Mouse (Mus musculus) midbrain, embryonic 16.5 days (tissue): ENCODE measurements around the gene Mecom. TPM values are rescaled to one million over a fixed set of nuclear protein-coding genes. Genes with fewer than 3 reads are reported as not detected.
A peak's percentile ranks its signal among the peaks of the same experiment; 100 is the strongest.
"Not testable (repeated sequence)": the region's sequence is repeated elsewhere in the genome, so short reads cannot be mapped to it uniquely, and the experiment has no call there.

Source experiments
- ATAC-seq: fragments of 200-750 bp; cut with Nextera tagmentation; 2 replicates; pipeline ENCODE4 v1.8.0; 2017; ENCODE audit warnings: moderate TSS enrichment
- H3K27ac ChIP-seq: fragments of 300-500 bp; sonication (generic); 2 replicates; pipeline ENCODE4 v1.5.1; 2014; ENCODE audit warnings: mild to moderate bottlenecking, low read length, mixed read lengths
- H3K27me3 ChIP-seq: fragments of 300-500 bp; sonication (generic); 2 replicates; pipeline ENCODE4 v1.6.1; 2014; ENCODE audit warnings: low read depth, low read length, mixed read lengths; ENCODE audit not compliant: control insufficient read depth, insufficient read depth
- H3K36me3 ChIP-seq: fragments of 300-500 bp; sonication (generic); 2 replicates; pipeline ENCODE4 v1.6.1; 2014; ENCODE audit warnings: mild to moderate bottlenecking, low read length, moderate library complexity, mixed read lengths; ENCODE audit not compliant: control insufficient read depth, insufficient read depth
- H3K4me1 ChIP-seq: fragments of 300-500 bp; sonication (generic); 2 replicates; pipeline ENCODE4 v1.6.1; 2014; ENCODE audit warnings: mild to moderate bottlenecking, low read length, mixed read lengths; ENCODE audit not compliant: control insufficient read depth, insufficient read depth
- H3K4me2 ChIP-seq: fragments of 300-500 bp; sonication (generic); 2 replicates; pipeline ENCODE4 v1.6.1; 2014; ENCODE audit warnings: mild to moderate bottlenecking, low read length, mixed read lengths
- H3K4me3 ChIP-seq: fragments of 300-500 bp; sonication (generic); 2 replicates; pipeline ENCODE4 v1.5.1; 2014; ENCODE audit warnings: low read depth, mild to moderate bottlenecking, low read length, moderate library complexity, mixed read lengths
- H3K9ac ChIP-seq: fragments of 300-500 bp; sonication (generic); 2 replicates; pipeline ENCODE4 v1.6.1; 2014; ENCODE audit warnings: low read depth, low read length, mixed read lengths
- H3K9me3 ChIP-seq: fragments of 300-500 bp; sonication (generic); replicated peaks from 2 replicates; pipeline ENCODE4 v1.6.1; 2014; ENCODE audit warnings: mild to moderate bottlenecking, low read length, mixed read lengths; ENCODE audit not compliant: control insufficient read depth, poor library complexity, severe bottlenecking
- WGBS: fragments of 180-500 bp; shearing (Covaris S2); extraction: QIAGEN DNeasy Blood & Tissue Kit; methylation state at CpG from one replicate; pipeline ENCODE4 v1.1.7; 2014; 5-methylcytosine and 5-hydroxymethylcytosine counted together
- polyA plus RNA-seq: library from polyadenylated mRNA; unstranded; fragments of >200 nt; fragmentation: Nextera tagmentation; extraction: Ambion mirVana; gene quantifications from 2 replicates; pipeline ENCODE4 v1.2.1, GENCODE M21; 2015

The Mecom gene
- 4.0 and 5.3 TPM in 2 replicates for polyA plus RNA-seq

DNA sequence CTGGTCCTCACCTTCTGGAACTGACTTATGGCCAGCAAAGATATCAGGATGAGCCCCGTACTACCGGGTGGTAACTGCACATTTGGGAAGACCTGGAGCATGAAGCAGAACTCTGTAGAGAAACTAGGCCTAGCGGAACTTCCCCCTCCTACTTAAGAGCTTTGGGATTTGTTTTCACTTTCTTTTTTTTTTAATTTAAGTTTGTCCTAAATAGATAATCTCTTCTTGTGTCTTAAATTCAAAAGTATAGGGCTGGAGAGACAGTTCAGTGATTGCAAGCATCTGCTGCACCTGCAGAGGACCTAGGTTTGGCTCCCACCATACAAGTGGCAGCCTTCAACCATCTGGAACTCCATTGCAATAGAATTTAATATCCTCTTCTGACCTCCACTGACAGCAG, at the start of gene Mecom:
Gene Mecom (minus strand): TSS at position 101 of the 400 bp plus-strand sequence.
- ATAC-seq, result no peak
- no peaks in the 10 kb centered on the region for H3K36me3 ChIP-seq
- no peak within 1 kb of the TSS for H3K4me2 ChIP-seq
- no peak within 1 kb of the TSS for H3K27ac ChIP-seq
- no peaks in the 10 kb centered on the region for H3K27me3 ChIP-seq
- H3K9me3 ChIP-seq, result no peaks in the 10 kb centered on the region
- no peaks in the 10 kb centered on the region for H3K4me1 ChIP-seq
- WGBS, result 92% methylated on average over 3 of the region's 3 CpGs
- H3K4me3 ChIP-seq, result no peak within 1 kb of the TSS
- no peak within 1 kb of the TSS for H3K9ac ChIP-seq

GRCm38 (mm10) chr3:30597271-30597670, 49.5 kb upstream of the Mecom start:
- H3K4me2 ChIP-seq, result no peak overlapping the region
- no peak overlapping the region for H3K27ac ChIP-seq
- H3K9ac ChIP-seq, result no peak overlapping the region
- no peak for ATAC-seq
- H3K27me3 ChIP-seq, result peaks cover 4% of the 10 kb centered on the region; the same call in 1 of the 2 replicates
- 72% methylated on average over 7 of the region's 7 CpGs for WGBS
- no peak overlapping the region for H3K4me3 ChIP-seq
- H3K9me3 ChIP-seq, result no peaks in the 10 kb centered on the region
- H3K4me1 ChIP-seq, result peaks cover 12% of the 10 kb centered on the region
- no peaks in the 10 kb centered on the region for H3K36me3 ChIP-seq

- H3K4me1 ChIP-seq, result peaks cover 12% of the 10 kb centered on the region
- H3K27me3 ChIP-seq, result peaks cover 4% of the 10 kb centered on the region; the same call in 1 of the 2 replicates
- H3K4me3 ChIP-seq, result peak overlapping the region; percentile 78
- peak; percentile 75 for ATAC-seq
- H3K27ac ChIP-seq, result peak overlapping the region; percentile 80
- H3K9me3 ChIP-seq, result no peaks in the 10 kb centered on the region
- H3K4me2 ChIP-seq, result peak overlapping the region; percentile 58
- WGBS, result 0% methylated on average over 62 of the region's 62 CpGs
- H3K9ac ChIP-seq, result peak overlapping the region; percentile 91
- no peaks in the 10 kb centered on the region for H3K36me3 ChIP-seq
These were observed 47.5 kb upstream of the Mecom start for GRCm38 (mm10) chr3:30595111-30595832.

- WGBS, result 73% methylated on average over 4 of the region's 4 CpGs
- H3K36me3 ChIP-seq, result no peaks in the 10 kb centered on the region
- H3K9ac ChIP-seq, result no peak overlapping the region
These were observed 46.1 kb upstream of the Mecom start for GRCm38 (mm10) chr3:30593719-30594485.

GRCm38 (mm10) chr3:30592418-30592853, 44.6 kb upstream of the Mecom start:
- H3K9me3 ChIP-seq, result no peaks in the 10 kb centered on the region
- H3K4me1 ChIP-seq, result peaks cover 5% of the 10 kb centered on the region
- H3K4me3 ChIP-seq, result no peak overlapping the region
- no peaks in the 10 kb centered on the region for H3K27me3 ChIP-seq
- no peak overlapping the region for H3K27ac ChIP-seq
- no peak overlapping the region for H3K4me2 ChIP-seq
- H3K9ac ChIP-seq, result no peak overlapping the region
- peak; percentile 69 for ATAC-seq
- H3K36me3 ChIP-seq, result no peaks in the 10 kb centered on the region
- WGBS, result 2% methylated on average over 2 of the region's 2 CpGs

More at GRCm38 (mm10) chr3:30593719-30594485, 46.1 kb upstream of the Mecom start:
- H3K9me3 ChIP-seq, result no peaks in the 10 kb centered on the region
- H3K27ac ChIP-seq, result no peak overlapping the region
- no peak overlapping the region for H3K4me3 ChIP-seq
- H3K4me2 ChIP-seq, result no peak overlapping the region
- H3K4me1 ChIP-seq, result peaks cover 7% of the 10 kb centered on the region
- ATAC-seq, result no peak
- peaks cover 4% of the 10 kb centered on the region; the same call in 1 of the 2 replicates for H3K27me3 ChIP-seq

DNA sequence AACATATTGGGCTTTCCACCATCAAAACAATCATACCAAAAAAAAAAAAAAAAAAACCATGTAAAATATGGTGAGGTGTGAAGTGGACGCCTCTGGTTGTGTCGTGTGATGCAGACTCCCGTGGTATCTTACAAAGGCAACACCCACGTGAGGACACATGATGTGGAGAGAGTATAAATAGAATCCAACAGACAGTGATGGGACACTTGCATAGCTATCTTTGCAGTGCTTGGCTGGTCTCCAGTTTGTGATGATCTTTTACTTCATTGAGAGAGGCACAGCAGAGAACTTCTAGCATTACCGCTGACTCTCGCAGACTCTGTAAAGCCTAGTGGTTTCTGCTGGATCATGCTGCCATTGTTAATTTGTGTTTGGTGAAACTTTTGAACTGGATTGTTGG, 41.1 kb upstream of the Mecom start:
- H3K27ac ChIP-seq, result no peak overlapping the region
- ATAC-seq, result no peak
- 84% methylated on average over 6 of the region's 6 CpGs for WGBS

GRCm38 (mm10) chr3:30573549-30573948, 25.7 kb upstream of the Mecom start:
- ATAC-seq, result no peak
- Histone ChIP-seq H3K4me2 (no peak overlapping the region), H3K36me3 (no peaks in the 10 kb centered on the region), H3K4me1 (no peaks in the 10 kb centered on the region), H3K27ac (no peak overlapping the region), H3K9me3 (no peaks in the 10 kb centered on the region), H3K4me3 (no peak overlapping the region), H3K9ac (no peak overlapping the region), H3K27me3 (no peaks in the 10 kb centered on the region)
- 4% methylated on average over 2 of the region's 2 CpGs for WGBS

More for the DNA sequence above, 41.1 kb upstream of the Mecom start:
- Histone ChIP-seq H3K27me3 (no peaks in the 10 kb centered on the region), H3K4me3 (no peak overlapping the region), H3K36me3 (no peaks in the 10 kb centered on the region), H3K4me2 (no peak overlapping the region), H3K4me1 (no peaks in the 10 kb centered on the region), H3K9me3 (no peaks in the 10 kb centered on the region; the same call in 1 of the 2 replicates), H3K9ac (no peak overlapping the region)

DNA sequence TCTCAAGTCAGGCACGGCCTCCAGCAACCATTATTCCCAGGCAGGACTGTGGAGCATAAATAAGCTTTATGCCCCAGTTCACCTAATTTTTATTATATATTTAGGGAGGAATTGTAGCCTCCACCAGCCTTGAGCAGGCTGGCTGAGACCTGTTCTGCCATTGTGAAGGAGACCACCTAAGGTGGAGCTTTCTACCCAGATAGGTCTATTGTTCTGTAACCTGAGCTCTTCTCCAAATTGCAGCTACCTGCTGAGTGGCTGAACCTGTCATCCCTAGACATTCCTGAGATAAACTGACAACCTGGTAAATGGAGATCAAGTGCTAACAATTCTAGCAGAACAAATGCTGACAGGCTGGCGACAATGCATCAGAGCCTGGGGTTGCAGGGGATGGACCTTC, 18.5 kb upstream of the Mecom start:
- no CpG with 5 or more reads among the region's 2 CpGs for WGBS

More for the DNA sequence above, 18.5 kb upstream of the Mecom start:
- not testable (repeated sequence) for H3K4me2 ChIP-seq, H3K27me3 ChIP-seq, H3K27ac ChIP-seq, ATAC-seq, H3K9me3 ChIP-seq, H3K9ac ChIP-seq, H3K4me1 ChIP-seq, H3K4me3 ChIP-seq, H3K36me3 ChIP-seq
